Mouse (Mus musculus): ENCODE measurements around the gene Atp6v0a4. TPM values are rescaled to one million over a fixed set of nuclear protein-coding genes. Genes with fewer than 3 reads are reported as not detected.

Gene Atp6v0a4
- polyA plus RNA-seq (2012; rRNA removed): 0.44 and 0.48 TPM in 2 replicates

GRCm38 (mm10) chr6:38124207-38124835, at the start of gene Atp6v0a4:
Gene Atp6v0a4, minus strand, starts transcription at chr6:38124586.
- TF ChIP-seq POLR2A (IDR thresholded peaks at IDR 0.05; ENCODE audit: borderline replicate concordance, extremely low read depth, insufficient read depth, insufficient read length, poor library complexity, severe bottlenecking): no peak
- no peak for DNase-seq (ENCODE audit: low read depth)

- no peak for TF ChIP-seq CTCF (IDR thresholded peaks at IDR 0.05; ENCODE audit: borderline replicate concordance, extremely low read depth, insufficient read depth, insufficient read length)
- no peak for TF ChIP-seq POLR2A (IDR thresholded peaks at IDR 0.05; ENCODE audit: borderline replicate concordance, extremely low read depth, insufficient read depth, insufficient read length, poor library complexity, severe bottlenecking)
- no peak for DNase-seq (ENCODE audit: low read depth)
Observed at GRCm38 (mm10) chr6:38165385-38165784, 41.0 kb upstream of the Atp6v0a4 start.

- no peak for TF ChIP-seq CTCF (IDR thresholded peaks at IDR 0.05; ENCODE audit: borderline replicate concordance, extremely low read depth, insufficient read depth, insufficient read length)
- no peak for TF ChIP-seq POLR2A (IDR thresholded peaks at IDR 0.05; ENCODE audit: borderline replicate concordance, extremely low read depth, insufficient read depth, insufficient read length, poor library complexity, severe bottlenecking)
- DNase-seq (ENCODE audit: low read depth): no peak
Observed at GRCm38 (mm10) chr6:38164705-38165104, 40.3 kb upstream of the Atp6v0a4 start.

- TF ChIP-seq POLR2A (IDR thresholded peaks at IDR 0.05; ENCODE audit: borderline replicate concordance, extremely low read depth, insufficient read depth, insufficient read length, poor library complexity, severe bottlenecking) (no peak), CTCF (IDR thresholded peaks at IDR 0.05; ENCODE audit: borderline replicate concordance, extremely low read depth, insufficient read depth, insufficient read length) (no peak)
- peak; percentile 26 for DNase-seq (ENCODE audit: low read depth)
Observed at GRCm38 (mm10) chr6:38162825-38163504, 38.6 kb upstream of the Atp6v0a4 start.

- no peak for TF ChIP-seq CTCF (IDR thresholded peaks at IDR 0.05; ENCODE audit: borderline replicate concordance, extremely low read depth, insufficient read depth, insufficient read length)
- no peak for TF ChIP-seq POLR2A (IDR thresholded peaks at IDR 0.05; ENCODE audit: borderline replicate concordance, extremely low read depth, insufficient read depth, insufficient read length, poor library complexity, severe bottlenecking)
- no peak for DNase-seq (ENCODE audit: low read depth)
Observed at GRCm38 (mm10) chr6:38160556-38160955, 36.2 kb upstream of the Atp6v0a4 start.

GRCm38 (mm10) chr6:38160102-38160501, 35.7 kb upstream of the Atp6v0a4 start:
- no peak for TF ChIP-seq POLR2A (IDR thresholded peaks at IDR 0.05; ENCODE audit: borderline replicate concordance, extremely low read depth, insufficient read depth, insufficient read length, poor library complexity, severe bottlenecking)
- peak; percentile 69; the same call in 1 of the 2 replicates for TF ChIP-seq CTCF (IDR thresholded peaks at IDR 0.05; ENCODE audit: borderline replicate concordance, extremely low read depth, insufficient read depth, insufficient read length)
- peak; percentile 94 for DNase-seq (ENCODE audit: low read depth)

- TF ChIP-seq CTCF (IDR thresholded peaks at IDR 0.05; ENCODE audit: borderline replicate concordance, extremely low read depth, insufficient read depth, insufficient read length): no peak
- TF ChIP-seq POLR2A (IDR thresholded peaks at IDR 0.05; ENCODE audit: borderline replicate concordance, extremely low read depth, insufficient read depth, insufficient read length, poor library complexity, severe bottlenecking): no peak
- no peak for DNase-seq (ENCODE audit: low read depth)
Observed at GRCm38 (mm10) chr6:38159576-38159975, 35.2 kb upstream of the Atp6v0a4 start.

- peak; percentile 50 for DNase-seq (ENCODE audit: low read depth)
- TF ChIP-seq POLR2A (IDR thresholded peaks at IDR 0.05; ENCODE audit: borderline replicate concordance, extremely low read depth, insufficient read depth, insufficient read length, poor library complexity, severe bottlenecking) (no peak), CTCF (IDR thresholded peaks at IDR 0.05; ENCODE audit: borderline replicate concordance, extremely low read depth, insufficient read depth, insufficient read length) (no peak)
Observed at GRCm38 (mm10) chr6:38157925-38158324, 33.5 kb upstream of the Atp6v0a4 start.

GRCm38 (mm10) chr6:38156204-38156603, 31.8 kb upstream of the Atp6v0a4 start:
- no peak for DNase-seq (ENCODE audit: low read depth)
- TF ChIP-seq CTCF (IDR thresholded peaks at IDR 0.05; ENCODE audit: borderline replicate concordance, extremely low read depth, insufficient read depth, insufficient read length): no peak
- TF ChIP-seq POLR2A (IDR thresholded peaks at IDR 0.05; ENCODE audit: borderline replicate concordance, extremely low read depth, insufficient read depth, insufficient read length, poor library complexity, severe bottlenecking): no peak

GRCm38 (mm10) chr6:38152305-38152704, 27.9 kb upstream of the Atp6v0a4 start:
- TF ChIP-seq CTCF (IDR thresholded peaks at IDR 0.05; ENCODE audit: borderline replicate concordance, extremely low read depth, insufficient read depth, insufficient read length): no peak
- no peak for TF ChIP-seq POLR2A (IDR thresholded peaks at IDR 0.05; ENCODE audit: borderline replicate concordance, extremely low read depth, insufficient read depth, insufficient read length, poor library complexity, severe bottlenecking)

GRCm38 (mm10) chr6:38149483-38149882, 25.1 kb upstream of the Atp6v0a4 start:
- TF ChIP-seq CTCF (IDR thresholded peaks at IDR 0.05; ENCODE audit: borderline replicate concordance, extremely low read depth, insufficient read depth, insufficient read length) (no peak), POLR2A (IDR thresholded peaks at IDR 0.05; ENCODE audit: borderline replicate concordance, extremely low read depth, insufficient read depth, insufficient read length, poor library complexity, severe bottlenecking) (no peak)
- no peak for DNase-seq (ENCODE audit: low read depth)

More at GRCm38 (mm10) chr6:38152305-38152704, 27.9 kb upstream of the Atp6v0a4 start:
- DNase-seq (ENCODE audit: low read depth): no peak

GRCm38 (mm10) chr6:38148626-38149025, 24.2 kb upstream of the Atp6v0a4 start:
- TF ChIP-seq POLR2A (IDR thresholded peaks at IDR 0.05; ENCODE audit: borderline replicate concordance, extremely low read depth, insufficient read depth, insufficient read length, poor library complexity, severe bottlenecking): no peak
- TF ChIP-seq CTCF (IDR thresholded peaks at IDR 0.05; ENCODE audit: borderline replicate concordance, extremely low read depth, insufficient read depth, insufficient read length): no peak
- no peak for DNase-seq (ENCODE audit: low read depth)

Measured in brain, embryonic 14.5 days (tissue).